Mouse (Mus musculus) layer of hippocampus, adult 9-10 months (tissue): ENCODE data around the gene Hmga2.
A peak's percentile ranks its signal among the peaks of the same experiment; 100 is the strongest.

Experiments
- DNase-seq: peaks from one replicate; pipeline ENCODE4 v3.0.0; 2022; ENCODE audit warnings: low spot score

The Hmga2 gene

DNA sequence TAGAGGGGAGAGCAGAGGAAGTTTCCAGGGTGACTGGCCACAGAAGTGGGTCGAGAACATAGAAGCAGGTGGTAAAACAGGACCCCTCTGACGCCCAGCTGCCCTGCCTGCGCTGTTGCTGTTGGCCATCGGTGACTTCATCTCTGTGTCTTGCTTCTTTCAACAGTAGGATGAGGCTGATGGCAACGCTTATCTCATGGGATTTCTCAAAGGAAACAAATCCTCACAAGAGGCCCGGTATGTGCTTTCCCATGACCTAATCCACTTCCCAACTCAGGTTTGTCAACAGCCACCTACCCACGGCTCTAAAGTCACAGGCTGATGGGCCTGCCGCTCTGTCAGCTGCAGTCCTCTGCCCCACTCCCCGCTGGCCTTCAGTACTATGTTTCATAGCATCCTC lies 52.3 kb downstream of the Hmga2 start:
- no peak for DNase-seq

- DNase-seq: no peak
Observed at GRCm38 (mm10) chr10:120423256-120423655, 53.0 kb downstream of the Hmga2 start.

DNA sequence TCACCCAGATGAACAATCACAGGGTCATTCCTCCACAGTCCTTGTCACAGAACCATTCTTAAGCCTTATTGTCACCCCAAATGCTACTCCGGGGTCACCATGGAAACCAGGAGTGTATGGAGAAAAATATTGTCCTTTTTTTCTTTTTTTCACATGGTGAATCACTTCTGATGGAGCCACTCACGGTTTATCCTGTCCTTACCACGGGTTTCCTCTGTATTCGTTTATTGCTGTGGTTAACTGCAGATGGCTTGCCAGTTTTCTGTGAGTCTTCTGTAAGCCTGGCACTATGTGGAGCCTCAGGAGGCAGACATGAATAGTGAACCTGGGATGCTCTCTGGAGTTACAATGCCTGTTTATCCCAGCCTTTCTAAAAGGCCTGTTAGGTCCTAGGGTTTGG lies 53.4 kb downstream of the Hmga2 start:
- DNase-seq: no peak

GRCm38 (mm10) chr10:120422050-120422449 lies 54.2 kb downstream of the Hmga2 start:
- peak; percentile 8 for DNase-seq

DNA sequence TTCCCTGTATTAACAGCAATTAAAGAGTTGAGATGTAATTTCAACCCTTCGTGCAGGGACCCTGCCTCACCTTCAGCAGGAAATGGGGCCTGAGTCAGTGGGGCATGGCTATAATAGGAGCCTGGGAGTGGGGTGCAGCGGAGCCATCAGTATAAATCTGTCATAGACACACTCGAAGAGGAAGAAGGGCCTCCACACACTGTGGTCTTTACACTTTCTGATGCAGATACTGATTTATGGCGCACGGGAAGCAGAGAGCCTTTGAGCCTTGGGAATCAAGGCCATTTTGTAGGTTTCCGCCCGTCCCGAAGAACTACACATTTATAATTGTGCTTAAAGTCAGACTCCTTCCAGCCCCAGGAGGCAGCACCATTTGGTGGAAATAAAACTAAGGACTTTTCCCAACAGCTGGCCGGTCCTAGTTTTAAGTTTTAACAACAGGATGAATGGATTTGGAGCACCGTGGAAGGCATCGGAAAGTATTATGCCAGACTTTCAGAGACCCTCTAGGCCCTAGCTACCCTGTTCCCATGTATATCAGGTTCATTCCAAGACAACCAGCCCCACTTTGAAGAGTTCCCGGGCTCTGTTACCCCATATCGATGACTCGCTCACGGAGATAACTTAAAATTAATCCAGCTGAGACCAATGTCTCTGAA lies 55.2 kb downstream of the Hmga2 start:
- no peak for DNase-seq

DNA sequence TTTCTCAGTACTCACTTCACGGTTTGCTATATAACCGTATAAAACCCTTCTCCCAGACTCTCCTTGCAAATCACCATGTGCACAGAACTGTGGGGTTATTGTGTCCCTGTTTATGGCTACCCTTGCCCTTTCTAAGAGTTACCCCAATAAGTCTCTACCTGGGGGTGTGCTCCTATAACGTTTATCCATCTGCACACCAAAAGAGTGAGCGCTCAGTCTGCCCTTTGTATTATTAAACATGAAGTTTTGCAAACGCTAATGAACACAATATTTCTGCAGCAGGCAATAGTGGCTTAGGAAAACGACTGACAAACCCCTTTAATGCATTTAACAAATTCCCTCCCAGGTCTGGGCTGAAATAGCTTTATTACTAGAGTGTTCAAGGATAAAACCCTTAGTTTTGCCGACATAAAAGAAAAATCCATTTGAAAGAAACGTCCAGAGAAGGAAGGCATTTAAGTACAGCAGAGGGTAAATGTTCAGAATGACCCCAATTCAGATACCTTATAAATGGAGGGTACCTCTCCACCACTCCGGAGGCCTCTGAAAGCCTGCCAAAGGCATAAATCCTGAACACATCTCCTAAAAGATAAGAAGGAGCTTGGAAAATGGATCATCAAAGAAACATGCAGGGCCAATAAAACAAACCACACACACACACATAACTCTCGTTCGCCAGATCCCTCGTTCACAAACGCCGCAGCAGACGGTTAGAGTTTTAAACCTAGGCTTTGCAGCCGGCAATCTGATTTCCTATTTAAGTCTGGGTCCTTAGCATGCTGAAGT lies 57.3 kb downstream of the Hmga2 start:
- DNase-seq: no peak

- no peak for DNase-seq
Observed at GRCm38 (mm10) chr10:120418211-120418610, 58.1 kb downstream of the Hmga2 start.

DNA sequence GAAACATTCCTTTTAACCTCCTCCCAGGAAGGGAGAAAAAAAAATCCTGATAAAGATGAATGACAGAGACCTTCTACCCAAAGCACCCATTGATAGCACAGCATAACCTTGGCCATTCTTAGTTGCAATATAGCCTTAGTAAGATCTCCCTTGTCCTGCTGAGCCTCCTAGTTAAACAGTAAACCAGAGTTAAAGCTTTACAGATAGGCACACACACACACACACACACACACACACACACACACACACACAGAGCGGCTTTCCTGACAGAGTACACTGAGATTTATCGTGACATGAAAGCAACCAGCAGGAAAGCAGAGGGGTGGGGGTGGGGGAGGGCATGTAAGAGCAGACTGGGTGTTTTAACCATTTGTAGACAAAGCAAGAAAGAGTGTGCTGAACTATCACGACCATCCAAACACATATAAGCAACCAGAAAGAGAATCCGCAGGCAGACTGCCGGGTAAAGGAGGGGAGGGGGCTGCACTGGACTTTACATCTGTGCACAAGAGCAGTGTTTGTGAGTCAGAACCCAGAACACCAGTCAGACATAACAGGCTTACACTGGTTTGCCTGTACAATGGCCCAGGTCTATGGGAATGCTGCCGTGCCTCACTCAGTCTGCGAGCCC lies 58.7 kb downstream of the Hmga2 start:
- no peak for DNase-seq

DNA sequence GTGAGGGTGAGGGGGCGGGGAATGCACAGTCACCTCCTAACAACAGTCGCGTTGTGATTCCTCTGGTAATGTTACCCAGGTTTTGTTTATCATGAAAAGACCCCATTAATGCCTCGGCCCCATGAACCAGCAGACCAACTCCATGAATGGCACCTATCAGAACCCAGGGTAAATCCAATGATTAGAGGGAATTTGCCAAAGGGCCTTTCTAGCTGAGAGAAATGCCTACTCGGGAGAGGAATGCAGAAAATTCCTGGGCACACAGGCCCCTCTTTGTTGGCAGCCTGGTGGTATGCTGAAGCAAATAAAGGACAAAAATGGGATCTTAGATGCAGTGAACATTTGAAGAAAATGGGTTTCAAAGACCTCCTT lies 59.2 kb downstream of the Hmga2 start:
- no peak for DNase-seq

DNA sequence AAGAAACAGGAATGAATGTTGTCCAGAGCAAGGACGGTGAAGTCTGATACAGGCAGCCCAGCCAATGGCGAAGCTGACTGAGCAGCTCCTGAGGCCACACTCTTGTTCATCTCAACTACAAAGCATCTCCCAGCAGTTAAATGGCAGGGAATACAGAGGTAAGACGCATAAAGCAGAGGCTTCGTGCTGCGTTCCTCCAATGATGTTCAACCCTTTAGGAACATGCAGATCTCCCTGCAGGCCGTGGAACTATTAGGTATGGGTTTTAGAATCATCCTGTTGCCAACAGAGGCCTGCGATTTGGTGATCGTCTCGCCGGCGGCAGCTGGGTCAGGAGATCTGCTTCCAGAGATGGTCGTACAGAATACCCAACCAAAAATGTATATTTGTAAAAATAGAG lies 59.6 kb downstream of the Hmga2 start:
- DNase-seq: no peak

GRCm38 (mm10) chr10:120412215-120412614 lies 64.1 kb downstream of the Hmga2 start:
- no peak for DNase-seq

GRCm38 (mm10) chr10:120410958-120411357 lies 65.3 kb downstream of the Hmga2 start:
- DNase-seq: no peak

GRCm38 (mm10) chr10:120409131-120409530 lies 67.1 kb downstream of the Hmga2 start:
- DNase-seq: no peak

DNA sequence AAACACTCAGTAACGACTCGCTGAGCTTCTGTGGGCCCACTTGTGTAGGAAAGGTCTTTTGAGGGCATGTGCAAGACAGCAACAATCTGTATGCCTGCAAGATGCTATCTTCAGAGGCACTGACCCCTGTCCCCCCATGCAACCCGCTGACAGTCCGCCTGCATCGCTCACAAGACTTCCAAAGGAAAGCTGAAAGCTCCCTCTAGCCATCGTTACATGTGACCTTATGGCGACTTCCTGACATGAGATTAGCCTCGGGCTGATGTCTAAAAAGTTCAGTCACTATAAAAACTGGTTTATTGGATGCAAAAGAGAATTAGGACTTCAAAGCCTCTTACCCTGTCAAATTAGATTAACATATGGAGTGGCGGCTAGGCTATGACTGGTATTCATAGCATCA lies 69.0 kb downstream of the Hmga2 start:
- no peak for DNase-seq

DNA sequence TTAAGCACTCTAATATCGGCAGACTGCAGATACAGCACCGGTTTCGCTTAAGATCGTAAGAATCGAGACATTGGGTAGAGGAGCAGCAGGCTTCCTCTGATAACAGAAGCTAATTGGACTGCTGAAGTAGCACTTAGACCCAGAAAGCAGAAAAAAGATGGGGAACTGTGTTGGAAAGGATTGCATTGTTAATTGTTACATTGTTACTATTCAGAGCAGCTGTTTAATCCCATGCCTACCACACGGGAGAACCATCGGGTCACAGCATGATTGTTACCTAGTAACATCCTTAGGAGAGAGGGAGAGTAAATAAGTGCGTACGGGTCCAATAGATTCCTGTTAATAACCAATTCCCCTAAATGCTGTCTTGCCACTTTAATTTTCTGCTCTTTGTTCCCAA lies 70.2 kb downstream of the Hmga2 start:
- DNase-seq: no peak

DNA sequence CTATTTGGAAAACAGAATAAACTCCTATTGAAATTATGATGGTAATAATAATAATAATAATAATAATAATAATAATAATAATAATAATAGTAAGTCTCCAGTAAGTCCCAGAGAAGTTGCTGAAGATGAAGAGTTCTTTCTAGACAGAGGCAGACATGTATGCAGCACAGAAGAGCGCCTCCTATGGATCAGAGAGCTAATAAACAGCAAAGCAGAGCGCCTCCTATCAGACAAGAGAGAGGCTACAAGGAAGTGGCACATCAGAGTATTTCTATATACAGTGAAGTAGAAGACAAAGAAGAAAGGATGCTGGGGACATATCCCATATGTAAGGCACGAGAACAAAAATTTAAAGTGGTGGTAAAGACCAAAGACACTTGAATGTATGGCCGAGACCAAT lies 70.9 kb downstream of the Hmga2 start:
- no peak for DNase-seq

DNA sequence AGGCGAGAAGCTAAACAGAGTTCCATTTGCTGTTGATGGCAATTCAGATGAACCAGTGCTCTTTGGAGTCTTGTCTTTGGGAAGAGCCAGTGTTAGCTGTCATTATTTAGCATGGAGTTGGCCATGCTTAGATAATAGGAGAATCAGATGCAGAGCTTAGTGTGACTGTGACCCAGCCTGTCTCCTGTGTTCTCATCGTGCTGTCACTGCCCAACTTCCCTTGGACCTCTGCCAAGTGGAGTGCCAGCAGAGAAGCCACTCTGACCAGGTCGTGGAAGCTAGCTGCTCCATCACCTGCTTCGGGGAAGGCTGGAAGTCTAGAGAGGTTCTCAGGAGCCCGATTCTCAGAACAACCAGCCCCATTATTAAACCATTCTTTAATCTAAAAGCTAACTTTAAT lies 73.3 kb downstream of the Hmga2 start:
- no peak for DNase-seq

DNA sequence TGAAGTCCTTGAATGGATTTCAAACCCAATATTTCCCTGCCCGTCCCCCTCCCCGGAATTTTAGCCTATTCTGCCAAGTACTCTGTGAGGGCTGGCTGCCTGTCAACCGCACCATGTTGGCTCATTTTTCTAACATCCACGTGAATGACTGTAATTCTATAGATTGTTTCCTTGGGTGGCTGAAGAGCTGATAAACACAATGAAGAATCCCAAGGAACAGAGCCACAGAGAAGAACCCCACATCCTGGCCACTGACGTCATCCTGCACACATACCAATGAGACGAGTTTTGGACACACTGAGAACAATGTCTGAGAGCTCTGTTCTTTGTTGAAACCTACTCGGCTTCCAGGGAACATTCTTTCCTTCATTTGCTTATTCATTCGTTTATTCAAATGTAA lies 74.5 kb downstream of the Hmga2 start:
- DNase-seq: no peak

DNA sequence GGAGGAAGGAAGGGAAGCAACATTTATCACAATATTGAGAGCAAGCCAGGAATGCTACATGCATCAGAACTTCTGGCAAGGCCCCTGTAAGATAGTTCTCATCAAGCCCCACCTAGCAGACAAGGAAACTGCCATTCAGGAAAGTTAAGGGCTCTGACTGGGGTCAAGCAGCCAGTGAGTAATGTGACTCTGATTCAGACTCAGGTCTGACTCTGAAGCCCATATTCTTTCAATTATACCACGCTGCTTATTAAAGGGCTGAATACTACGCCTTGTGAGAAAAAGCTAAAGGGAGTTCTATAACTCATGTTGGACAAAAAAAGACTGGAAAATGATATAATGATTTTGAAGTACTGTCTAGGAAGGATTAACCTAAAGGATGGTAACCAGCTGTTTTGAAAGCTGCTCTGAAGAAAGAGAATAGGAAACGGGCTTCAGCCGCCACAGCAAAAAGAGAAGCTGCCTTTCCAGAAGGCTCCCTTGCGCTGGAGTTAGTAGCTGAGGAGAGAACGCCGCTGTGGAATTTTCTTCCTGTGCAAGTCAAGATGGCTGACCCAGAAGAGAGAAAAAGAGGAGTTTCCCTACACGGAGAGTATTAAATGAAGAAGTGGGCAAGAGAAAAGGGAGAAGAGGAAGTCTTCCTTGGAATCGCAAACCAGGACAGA lies 76.3 kb downstream of the Hmga2 start:
- DNase-seq: no peak

- no peak for DNase-seq
Observed at GRCm38 (mm10) chr10:120398745-120399144, 77.5 kb downstream of the Hmga2 start.

DNA sequence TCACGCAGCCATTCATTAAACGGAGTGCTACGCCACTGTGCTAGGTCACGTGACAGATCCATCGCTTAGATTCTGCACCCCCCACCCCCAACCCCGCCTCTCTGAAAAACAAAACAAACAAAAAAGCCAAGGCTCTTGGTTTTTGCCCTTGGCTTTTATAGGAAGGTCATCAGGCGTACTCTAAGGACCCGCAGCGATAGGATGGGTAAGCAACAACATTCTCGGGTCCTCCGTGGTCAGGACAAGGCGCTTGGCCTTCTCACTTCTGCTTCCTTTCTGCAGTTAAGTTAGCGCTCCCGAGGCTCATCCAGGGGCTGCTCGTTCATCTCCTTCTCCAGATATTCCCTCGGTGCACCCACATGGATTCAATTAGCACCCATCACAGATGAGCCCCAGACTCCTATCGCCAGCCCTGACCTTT lies 79.0 kb downstream of the Hmga2 start:
- no peak for DNase-seq

- DNase-seq: no peak
Observed at GRCm38 (mm10) chr10:120395550-120395949, 80.7 kb downstream of the Hmga2 start.

GRCm38 (mm10) chr10:120394740-120395139 lies 81.5 kb downstream of the Hmga2 start:
- DNase-seq: no peak
